Mouse (Mus musculus) C2C12 (cell line): ENCODE measurements around the gene Plcg2. TPM values are rescaled to one million over a fixed set of nuclear protein-coding genes. Genes with fewer than 3 reads are reported as not detected.

Experiments
- H3K27me3 ChIP-seq: one replicate; pipeline ENCODE4 v1.6.1; 2011; ENCODE audit not compliant: control insufficient read depth, insufficient read depth, insufficient read length
- H3K36me3 ChIP-seq: one replicate; pipeline ENCODE4 v1.6.1; 2011; ENCODE audit not compliant: control insufficient read depth, insufficient read depth
- H3K4me3 ChIP-seq: one replicate; pipeline ENCODE4 v1.5.1; 2011; ENCODE audit warnings: mild to moderate bottlenecking, control low read depth; ENCODE audit not compliant: poor library complexity, insufficient read depth, severe bottlenecking
- H3K79me2 ChIP-seq: one replicate; pipeline ENCODE4 v1.6.1; 2011; ENCODE audit not compliant: control insufficient read depth, insufficient read depth
- H3K79me3 ChIP-seq: one replicate; pipeline ENCODE4 v1.6.1; 2011; ENCODE audit warnings: low read depth, control low read depth
- H3ac ChIP-seq: one replicate; pipeline ENCODE3; 2011; ENCODE audit warnings: low read depth; ENCODE audit not compliant: control insufficient read depth, insufficient read length
- CEBPB ChIP-seq: IDR thresholded peaks from one replicate; pipeline ENCODE4 v1.6.1; 2011; ENCODE audit warnings: low read depth, mild to moderate bottlenecking, control low read depth, moderate library complexity
- CTCF ChIP-seq: IDR thresholded peaks from one replicate; pipeline ENCODE4 v1.5.1; 2011; ENCODE audit not compliant: control insufficient read depth, insufficient read depth, insufficient read length
- FOSL1 ChIP-seq: IDR thresholded peaks from one replicate; pipeline ENCODE4 v1.8.0; 2011; ENCODE audit warnings: mild to moderate bottlenecking, low read length; ENCODE audit not compliant: poor library complexity, insufficient read depth, severe bottlenecking
- MAX ChIP-seq: IDR thresholded peaks from one replicate; pipeline ENCODE4 v1.6.1; 2011; ENCODE audit warnings: mild to moderate bottlenecking, control low read depth
- MYOD1 ChIP-seq: IDR thresholded peaks from one replicate; pipeline ENCODE4 v1.6.1; 2011; ENCODE audit warnings: low read depth; ENCODE audit not compliant: control insufficient read depth, insufficient read length
- MYOG ChIP-seq: IDR thresholded peaks from one replicate; pipeline ENCODE4 v1.6.1; 2011; ENCODE audit not compliant: control insufficient read depth, insufficient read length; ENCODE audit errors: extremely low read depth
- USF1 ChIP-seq: IDR thresholded peaks from one replicate; pipeline ENCODE4 v1.6.1; 2011; ENCODE audit warnings: low read depth, mild to moderate bottlenecking, control low read depth, moderate library complexity
- polyA plus RNA-seq: library from polyadenylated mRNA; unstranded; fragments of >200 nt; fragmentation: generic; extraction: Trizol; gene quantifications from one replicate; pipeline ENCODE4 v1.2.1, GENCODE M21; 2012; ENCODE audit warnings: missing spikeins

Plcg2 gene
- polyA plus RNA-seq, 1 experiment: 0.05 TPM

GRCm38 (mm10) chr8:117488246-117489005 is 9.7 kb upstream of the Plcg2 start:
- Histone ChIP-seq H3ac (no peak overlapping the region), H3K79me2 (no peaks in the 10 kb centered on the region)
- no peak for TF ChIP-seq USF1
- TF ChIP-seq MYOG: no peak
- no peak for TF ChIP-seq MAX
- TF ChIP-seq MYOD1: no peak
- no peak for TF ChIP-seq CTCF
- no peak for TF ChIP-seq CEBPB

GRCm38 (mm10) chr8:117493543-117493942 is 4.5 kb upstream of the Plcg2 start:
- TF ChIP-seq CEBPB (no peak), USF1 (no peak), MYOG (no peak), MYOD1 (no peak), FOSL1 (no peak), CTCF (no peak)
- no peaks in the 10 kb centered on the region for H3K79me2 ChIP-seq
- peaks cover 20% of the 10 kb centered on the region for H3K27me3 ChIP-seq
- no peak overlapping the region for H3K4me3 ChIP-seq
- H3K79me3 ChIP-seq: no peaks in the 10 kb centered on the region
- no peaks in the 10 kb centered on the region for H3K36me3 ChIP-seq
- H3ac ChIP-seq: no peak overlapping the region

More at GRCm38 (mm10) chr8:117488246-117489005, 9.7 kb upstream of the Plcg2 start:
- H3K27me3 ChIP-seq: no peaks in the 10 kb centered on the region
- no peaks in the 10 kb centered on the region for H3K79me3 ChIP-seq
- no peaks in the 10 kb centered on the region for H3K36me3 ChIP-seq
- no peak overlapping the region for H3K4me3 ChIP-seq

- no peaks in the 10 kb centered on the region for H3K79me3 ChIP-seq
- peaks cover 23% of the 10 kb centered on the region for H3K27me3 ChIP-seq
- H3ac ChIP-seq: no peak overlapping the region
- no peak overlapping the region for H3K4me3 ChIP-seq
- TF ChIP-seq FOSL1: no peak
- no peak for TF ChIP-seq CEBPB
- TF ChIP-seq CTCF: no peak
- TF ChIP-seq MYOG: no peak
- no peak for TF ChIP-seq MAX
- no peak for TF ChIP-seq USF1
- no peaks in the 10 kb centered on the region for H3K36me3 ChIP-seq
- no peaks in the 10 kb centered on the region for H3K79me2 ChIP-seq
Measured at GRCm38 (mm10) chr8:117494874-117495273, 3.2 kb upstream of the Plcg2 start.

- H3K36me3 ChIP-seq: no peaks in the 10 kb centered on the region
- TF ChIP-seq CTCF (no peak), MAX (no peak), FOSL1 (no peak)
- H3ac ChIP-seq: no peak overlapping the region
- no peak overlapping the region for H3K4me3 ChIP-seq
- no peaks in the 10 kb centered on the region for H3K79me3 ChIP-seq
- H3K27me3 ChIP-seq: peaks cover 30% of the 10 kb centered on the region
- H3K79me2 ChIP-seq: no peaks in the 10 kb centered on the region
Measured at GRCm38 (mm10) chr8:117498915-117499540, 937 bp downstream of the Plcg2 start.

- Histone ChIP-seq H3K79me2 (no peaks in the 10 kb centered on the region), H3K36me3 (no peaks in the 10 kb centered on the region)
- TF ChIP-seq CEBPB (no peak), MAX (no peak), FOSL1 (no peak), USF1 (no peak), MYOG (no peak), CTCF (no peak), MYOD1 (no peak)
Measured at GRCm38 (mm10) chr8:117500232-117500823, 2.2 kb downstream of the Plcg2 start.

GRCm38 (mm10) chr8:117501323-117501722 is 3.2 kb downstream of the Plcg2 start:
- Histone ChIP-seq H3K36me3 (no peaks in the 10 kb centered on the region), H3K79me3 (no peaks in the 10 kb centered on the region), H3ac (no peak overlapping the region), H3K4me3 (no peak overlapping the region), H3K79me2 (no peaks in the 10 kb centered on the region), H3K27me3 (peaks cover 20% of the 10 kb centered on the region)
- TF ChIP-seq CEBPB: no peak
- no peak for TF ChIP-seq MAX

More at GRCm38 (mm10) chr8:117500232-117500823, 2.2 kb downstream of the Plcg2 start:
- Histone ChIP-seq H3K4me3 (no peak overlapping the region), H3K27me3 (peaks cover 24% of the 10 kb centered on the region), H3K79me3 (no peaks in the 10 kb centered on the region), H3ac (no peak overlapping the region)
